Mouse (Mus musculus) cerebellum, postnatal 4 days (tissue): ENCODE measurements around the gene Slc26a10.

Source experiments
- DNase-seq, 2 experiments: peaks; one replicate each; pipeline ENCODE4 v3.0.0; 2022; ENCODE audit warnings: low spot score in 2 of 2, mixed read lengths in 1 of 2

Gene Slc26a10

GRCm38 (mm10) chr10:127179871-127180694 lies at the start of gene Slc26a10:
Gene Slc26a10 (minus strand): TSS chr10:127180645.
- DNase-seq: peak in 1 of 2 experiments; percentile 40

GRCm38 (mm10) chr10:127228897-127229296 lies 48.5 kb upstream of the Slc26a10 start:
- peak in 1 of 2 experiments; percentile 36 for DNase-seq

- no peak for DNase-seq
These were observed 46.7 kb upstream of the Slc26a10 start for GRCm38 (mm10) chr10:127227163-127227562.

GRCm38 (mm10) chr10:127226318-127226895 lies 46.0 kb upstream of the Slc26a10 start:
- no peak for DNase-seq

GRCm38 (mm10) chr10:127225732-127226131 lies 45.3 kb upstream of the Slc26a10 start:
- DNase-seq: no peak

GRCm38 (mm10) chr10:127225213-127225612 lies 44.8 kb upstream of the Slc26a10 start:
- no peak for DNase-seq

- no peak for DNase-seq
These were observed 37.9 kb upstream of the Slc26a10 start for GRCm38 (mm10) chr10:127218339-127218738.

GRCm38 (mm10) chr10:127217177-127217576 lies 36.7 kb upstream of the Slc26a10 start:
- no peak for DNase-seq

GRCm38 (mm10) chr10:127216456-127216855 lies 36.0 kb upstream of the Slc26a10 start:
- no peak for DNase-seq

- no peak for DNase-seq
These were observed 34.0 kb upstream of the Slc26a10 start for GRCm38 (mm10) chr10:127214422-127214803.

- DNase-seq: no peak
These were observed 33.4 kb upstream of the Slc26a10 start for GRCm38 (mm10) chr10:127213704-127214421.

- no peak for DNase-seq
These were observed 32.8 kb upstream of the Slc26a10 start for GRCm38 (mm10) chr10:127213272-127213671.

- peak; percentile 70 to 77 for DNase-seq
These were observed 31.0 kb upstream of the Slc26a10 start, which contains the start of gene Pip4k2c for GRCm38 (mm10) chr10:127211414-127211854. Gene Pip4k2c (minus strand): TSS chr10:127211585.

- no peak for DNase-seq
These were observed 30.5 kb upstream of the Slc26a10 start for GRCm38 (mm10) chr10:127210961-127211405.

- no peak for DNase-seq
These were observed 29.6 kb upstream of the Slc26a10 start for GRCm38 (mm10) chr10:127209928-127210570.

GRCm38 (mm10) chr10:127208921-127209320 lies 28.5 kb upstream of the Slc26a10 start:
- DNase-seq: no peak

GRCm38 (mm10) chr10:127205373-127205772 lies 24.9 kb upstream of the Slc26a10 start:
- no peak for DNase-seq

GRCm38 (mm10) chr10:127204589-127204988 lies 24.1 kb upstream of the Slc26a10 start:
- no peak for DNase-seq

GRCm38 (mm10) chr10:127203106-127203505 lies 22.7 kb upstream of the Slc26a10 start:
- DNase-seq: no peak

- DNase-seq: no peak
These were observed 19.8 kb upstream of the Slc26a10 start for GRCm38 (mm10) chr10:127200279-127200678.

- DNase-seq: no peak
These were observed 19.0 kb upstream of the Slc26a10 start for GRCm38 (mm10) chr10:127199474-127199873.

GRCm38 (mm10) chr10:127199068-127199467 lies 18.6 kb upstream of the Slc26a10 start:
- no peak for DNase-seq
